Mouse (Mus musculus) hindbrain, postnatal 0 days (tissue): Measurements from ENCODE around the gene Mlx. TPM values are rescaled to one million over a fixed set of nuclear protein-coding genes. Genes with fewer than 3 reads are reported as not detected.

Source experiments
- ATAC-seq: fragments of 200-750 bp; cut with Nextera tagmentation; 2 replicates; pipeline ENCODE4 v1.8.0; 2017; ENCODE audit warnings: mild to moderate bottlenecking, moderate TSS enrichment, moderate library complexity
- DNase-seq: peaks from one replicate; pipeline ENCODE4 v3.0.0-alpha.2; 2015; ENCODE audit warnings: low spot score
- H3K27ac ChIP-seq: fragments of 300-500 bp; sonication (generic); 2 replicates; pipeline ENCODE4 v1.5.1; 2014; ENCODE audit warnings: mild to moderate bottlenecking
- H3K27me3 ChIP-seq: fragments of 300-500 bp; sonication (generic); 2 replicates; pipeline ENCODE4 v1.6.1; 2014; ENCODE audit warnings: low read length, mixed read lengths; ENCODE audit not compliant: insufficient read depth
- H3K36me3 ChIP-seq: fragments of 300-500 bp; sonication (generic); 2 replicates; pipeline ENCODE4 v1.6.1; 2014; ENCODE audit warnings: low read length, mixed read lengths; ENCODE audit not compliant: insufficient read depth
- H3K4me1 ChIP-seq: fragments of 300-500 bp; sonication (generic); 2 replicates; pipeline ENCODE4 v1.6.1; 2014; ENCODE audit warnings: antibody characterized with exemption, low read length, mixed read lengths; ENCODE audit not compliant: insufficient read depth
- H3K4me2 ChIP-seq: fragments of 300-500 bp; sonication (generic); 2 replicates; pipeline ENCODE4 v1.6.1; 2014; ENCODE audit warnings: low read depth, mild to moderate bottlenecking, low read length, moderate library complexity, mixed read lengths
- H3K4me3 ChIP-seq: fragments of 300-500 bp; sonication (generic); 2 replicates; pipeline ENCODE4 v1.5.1; 2014; ENCODE audit warnings: low read length
- H3K9ac ChIP-seq: fragments of 300-500 bp; sonication (generic); replicated peaks from 2 replicates; pipeline ENCODE4 v1.6.1; 2014; ENCODE audit warnings: mild to moderate bottlenecking, low read length, moderate library complexity, mixed read lengths
- H3K9me3 ChIP-seq: fragments of 300-500 bp; sonication (generic); 2 replicates; pipeline ENCODE4 v1.6.1; 2016; ENCODE audit warnings: low read length, mixed read lengths
- CTCF ChIP-seq: IDR thresholded peaks from 2 replicates; pipeline ENCODE4 v1.5.1; 2016; ENCODE audit warnings: antibody characterized with exemption, control low read depth, low read depth
- WGBS: fragments of 180-500 bp; shearing (Covaris S2); extraction: QIAGEN DNeasy Blood & Tissue Kit; methylation state at CpG from one replicate; pipeline ENCODE4 v1.1.7; 2014; 5-methylcytosine and 5-hydroxymethylcytosine counted together
- polyA plus RNA-seq: library from polyadenylated mRNA; unstranded; fragments of >200 nt; fragmentation: Nextera tagmentation; extraction: Ambion mirVana; gene quantifications from 2 replicates; pipeline ENCODE4 v1.2.1, GENCODE M21; 2015
- total RNA-seq: library from RNA; depleted of rRNA; stranded (reverse); fragments of >200 nt; gene quantifications from 2 replicates; pipeline ENCODE4 v1.2.3, GENCODE M21; 2014

The Mlx gene
- total and polyA plus RNA-seq, 2 experiments from 2014 or later: 42.2 to 58.3 TPM

DNA sequence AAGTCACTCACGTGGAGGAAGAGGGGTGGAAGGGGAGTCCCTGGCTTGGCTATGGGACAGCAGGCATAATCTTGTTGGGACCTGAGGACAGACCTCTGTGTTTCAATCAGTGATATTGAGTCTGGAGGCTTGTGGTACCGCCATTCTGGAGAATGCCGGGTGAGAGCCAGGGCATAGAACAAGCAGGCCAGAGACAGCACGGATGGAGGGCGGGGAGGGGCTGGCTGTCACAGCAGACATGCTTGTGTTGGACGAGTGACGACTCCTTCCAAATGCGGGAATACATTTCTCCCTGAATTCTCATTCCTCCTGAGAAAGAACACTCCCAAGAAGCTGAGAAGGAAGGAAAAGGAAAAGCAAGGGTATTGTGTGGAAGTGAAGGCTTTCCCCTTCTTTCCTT lies 35.5 kb upstream of the Mlx start:
- Histone ChIP-seq H3K36me3 (peaks cover 72% of the 10 kb centered on the region), H3K9ac (no peak overlapping the region), H3K27me3 (no peaks in the 10 kb centered on the region), H3K9me3 (no peaks in the 10 kb centered on the region), H3K4me1 (no peaks in the 10 kb centered on the region), H3K4me3 (no peak overlapping the region), H3K27ac (no peak overlapping the region), H3K4me2 (no peak overlapping the region)
- no peak for ATAC-seq
- no peak for DNase-seq
- no peak for TF ChIP-seq CTCF
- 82% methylated on average over 8 of the region's 8 CpGs for WGBS

DNA sequence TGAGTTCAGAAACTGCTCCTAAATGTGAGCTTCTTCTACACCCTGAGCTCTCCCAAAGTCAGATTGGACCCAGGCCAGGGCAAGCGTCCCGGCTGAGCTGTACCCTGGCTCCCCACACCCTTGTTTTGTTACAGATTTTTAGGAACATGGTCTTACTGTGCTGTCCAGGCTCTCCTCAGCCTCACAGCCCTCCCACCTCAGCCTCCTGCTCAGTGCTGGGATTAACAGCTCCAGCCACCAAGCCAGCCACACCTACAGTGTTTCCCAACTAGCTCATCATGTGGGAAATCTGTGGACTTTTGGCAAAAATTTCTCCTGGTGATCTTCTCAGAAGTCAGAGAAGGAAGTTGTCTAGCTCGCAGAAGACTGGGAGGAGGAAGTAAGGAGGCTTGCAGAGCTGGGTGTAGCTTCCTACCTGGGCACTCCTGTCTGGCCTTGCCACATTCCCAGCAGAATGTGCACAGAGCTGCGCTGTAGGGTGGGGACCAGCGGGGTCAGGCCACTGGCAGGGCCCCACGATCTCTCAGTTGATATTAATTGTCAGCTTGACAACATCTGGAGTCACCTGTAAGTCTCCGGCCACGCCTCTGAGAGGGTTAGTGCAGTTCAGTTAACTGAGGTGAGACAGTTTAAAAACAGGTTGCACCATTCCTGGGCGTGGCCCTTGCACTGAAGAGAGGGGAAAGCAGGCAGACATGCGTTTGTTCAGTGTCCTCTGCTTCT lies 34.2 kb upstream of the Mlx start:
- DNase-seq (no peak), ATAC-seq (no peak)
- Histone ChIP-seq H3K4me2 (no peak overlapping the region), H3K27ac (no peak overlapping the region), H3K9me3 (no peaks in the 10 kb centered on the region), H3K9ac (no peak overlapping the region), H3K36me3 (peaks cover 69% of the 10 kb centered on the region), H3K4me1 (no peaks in the 10 kb centered on the region), H3K4me3 (no peak overlapping the region), H3K27me3 (no peaks in the 10 kb centered on the region)
- no peak for TF ChIP-seq CTCF
- 91% methylated on average over 10 of the region's 10 CpGs for WGBS

DNA sequence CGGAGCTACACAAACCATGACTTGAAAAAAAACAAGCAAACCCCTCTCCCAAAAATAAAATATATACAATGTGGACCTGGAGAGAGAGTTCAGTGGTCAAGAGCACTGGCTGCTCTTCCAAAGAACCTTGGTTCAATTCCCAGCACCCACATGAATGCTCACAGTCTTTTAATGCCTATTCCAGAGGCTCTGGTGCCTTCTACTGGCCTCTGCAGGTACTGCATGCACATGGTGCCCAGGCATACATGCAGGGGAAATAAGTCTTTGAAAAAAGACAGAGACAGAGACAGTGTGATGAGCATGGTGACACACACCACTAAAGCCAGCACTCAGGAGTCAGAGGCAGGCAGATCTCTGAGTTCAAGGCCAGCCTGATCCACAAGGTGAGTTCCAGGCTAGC lies 33.1 kb upstream of the Mlx start:
- peaks cover 58% of the 10 kb centered on the region for H3K36me3 ChIP-seq
- no peak for ATAC-seq
- no peak for DNase-seq

DNA sequence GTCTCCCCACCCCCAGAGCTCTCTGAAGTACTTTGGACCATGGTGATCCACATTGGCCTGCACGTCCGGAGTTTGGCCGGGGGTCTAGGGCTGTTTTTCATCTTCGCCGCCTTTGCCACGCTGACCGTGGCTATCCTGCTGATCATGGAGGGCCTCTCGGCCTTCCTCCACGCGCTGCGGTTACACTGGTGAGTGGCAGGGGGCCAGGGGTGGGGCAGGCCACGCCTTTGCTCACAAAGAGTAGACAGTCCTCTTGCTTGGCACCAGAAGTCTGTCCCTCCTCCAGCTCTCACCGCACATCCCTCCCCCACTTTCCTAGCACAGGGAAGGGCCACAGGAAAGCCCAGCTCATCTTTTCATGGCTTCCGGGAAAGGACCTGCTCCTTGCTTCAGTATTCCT lies 31.7 kb upstream of the Mlx start:
- no peak for TF ChIP-seq CTCF
- 75% methylated on average over 14 of the region's 14 CpGs for WGBS
- ATAC-seq (no peak), DNase-seq (no peak)
- no peak overlapping the region for H3K9ac ChIP-seq
- H3K27ac ChIP-seq: no peak overlapping the region
- no peak overlapping the region for H3K4me3 ChIP-seq
- H3K4me2 ChIP-seq: no peak overlapping the region
- no peaks in the 10 kb centered on the region for H3K27me3 ChIP-seq
- no peaks in the 10 kb centered on the region for H3K9me3 ChIP-seq
- H3K36me3 ChIP-seq: peaks cover 45% of the 10 kb centered on the region
- H3K4me1 ChIP-seq: no peaks in the 10 kb centered on the region

More for the DNA sequence above, 33.1 kb upstream of the Mlx start:
- Histone ChIP-seq H3K27ac (no peak overlapping the region), H3K27me3 (no peaks in the 10 kb centered on the region), H3K4me3 (no peak overlapping the region), H3K9me3 (no peaks in the 10 kb centered on the region), H3K4me1 (no peaks in the 10 kb centered on the region), H3K9ac (no peak overlapping the region), H3K4me2 (no peak overlapping the region)
- WGBS: 92% methylated on average over 1 of the region's 1 CpGs
- TF ChIP-seq CTCF: peak; percentile 59

DNA sequence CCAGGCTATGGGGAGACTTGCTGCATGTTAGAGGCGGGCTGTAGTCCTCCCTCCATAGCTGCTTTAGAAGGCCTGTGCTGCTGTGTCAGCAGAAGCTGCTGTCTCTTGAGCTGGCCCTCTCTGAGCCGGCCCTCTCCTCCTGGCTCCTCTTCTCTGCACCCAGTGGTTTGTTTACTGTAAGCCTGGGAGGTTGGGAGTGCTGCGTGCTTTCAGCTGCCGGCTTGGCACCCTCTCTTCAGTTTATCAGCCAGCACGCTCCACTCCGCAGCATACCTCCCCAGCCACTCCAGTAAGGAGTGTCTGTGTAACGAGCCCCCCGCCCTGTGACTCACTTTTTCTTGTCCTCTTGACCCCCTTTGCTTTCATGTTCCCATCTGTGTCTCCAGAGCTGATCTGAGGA lies 30.2 kb upstream of the Mlx start:
- Histone ChIP-seq H3K4me1 (no peaks in the 10 kb centered on the region), H3K4me3 (no peak overlapping the region), H3K9me3 (no peaks in the 10 kb centered on the region), H3K9ac (no peak overlapping the region), H3K36me3 (peaks cover 51% of the 10 kb centered on the region), H3K27ac (no peak overlapping the region), H3K27me3 (no peaks in the 10 kb centered on the region), H3K4me2 (no peak overlapping the region)
- no peak for DNase-seq
- WGBS: 54% methylated on average over 8 of the region's 8 CpGs
- no peak for TF ChIP-seq CTCF
- no peak for ATAC-seq

DNA sequence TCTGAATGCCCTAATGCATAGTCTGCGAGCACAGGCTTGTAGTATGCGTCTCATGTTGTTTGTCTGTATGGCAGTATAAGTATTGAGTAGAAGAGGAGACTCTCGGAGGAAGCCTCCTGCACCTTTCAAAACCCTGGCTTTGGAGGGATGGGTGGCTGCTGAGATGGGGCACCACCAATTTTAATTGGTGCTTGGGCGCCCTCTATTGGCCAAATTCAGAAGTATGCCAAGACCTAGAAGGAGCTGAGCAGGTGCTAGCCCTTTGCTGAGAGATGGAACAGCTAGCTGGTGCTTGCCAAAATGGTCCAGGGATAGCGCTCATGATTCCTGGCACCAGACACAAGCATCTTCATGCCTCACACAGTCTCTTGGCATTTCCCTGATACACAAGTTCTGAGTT lies 29.2 kb upstream of the Mlx start:
- Histone ChIP-seq H3K4me1 (no peaks in the 10 kb centered on the region), H3K9ac (no peak overlapping the region), H3K27me3 (no peaks in the 10 kb centered on the region), H3K9me3 (no peaks in the 10 kb centered on the region), H3K36me3 (peaks cover 48% of the 10 kb centered on the region), H3K4me3 (no peak overlapping the region), H3K4me2 (no peak overlapping the region), H3K27ac (no peak overlapping the region)
- peak; percentile 90 for DNase-seq
- WGBS: 38% methylated on average over 5 of the region's 5 CpGs
- peak; percentile 39; the same call in 1 of the 2 replicates for ATAC-seq
- peak; percentile 83 for TF ChIP-seq CTCF

DNA sequence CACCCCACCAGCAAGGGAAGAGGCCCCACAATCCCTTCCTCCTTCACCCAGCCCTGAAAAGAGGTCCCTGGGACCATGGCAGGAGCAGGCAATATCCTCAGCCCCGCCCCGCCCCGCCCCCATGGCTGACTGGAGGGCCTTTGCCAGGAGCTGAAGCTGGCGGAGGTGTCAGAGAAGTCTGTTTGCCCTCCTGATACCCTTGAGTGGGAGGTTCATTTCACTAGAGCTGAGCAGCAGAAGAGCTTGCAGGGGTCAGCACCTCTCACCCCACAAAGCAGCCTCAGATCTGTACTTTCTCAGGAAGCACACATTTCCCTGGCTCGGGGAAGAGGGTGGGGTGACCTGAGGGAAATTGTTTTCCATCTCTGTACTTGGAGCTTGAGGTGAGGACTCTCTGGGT lies 28.4 kb upstream of the Mlx start:
- Histone ChIP-seq H3K9ac (no peak overlapping the region), H3K9me3 (no peaks in the 10 kb centered on the region), H3K4me2 (no peak overlapping the region), H3K36me3 (peaks cover 51% of the 10 kb centered on the region), H3K4me3 (no peak overlapping the region), H3K27ac (peak overlapping the region; percentile 16), H3K27me3 (no peaks in the 10 kb centered on the region), H3K4me1 (no peaks in the 10 kb centered on the region)
- 74% methylated on average over 5 of the region's 5 CpGs for WGBS
- no peak for ATAC-seq
- TF ChIP-seq CTCF: no peak
- DNase-seq: no peak
